Comparison of ENCODE assay signal across 8 mouse cellular contexts in genomic region chr16:38562968-38563327, GRCm38 (mm10). TPM values are rescaled to one million over a fixed set of nuclear protein-coding genes. Genes with fewer than 3 reads are reported as not detected.
DNase-seq lines count a peak whose midpoint lies in the region; ATAC-seq and TF ChIP-seq lines count a peak whose summit lies in the region.

No protein-coding gene starts in this region.

- H3K4me1 ChIP-seq in heart, postnatal 0 days (ENCODE audit: control insufficient read depth, insufficient read depth), result peaks cover 5% of the 10 kb centered on the region
- H3K4me1 ChIP-seq in brown adipose tissue, adult 24 weeks (ENCODE audit: control insufficient read depth, insufficient read depth, insufficient read length, low read length), result no peaks in the 10 kb centered on the region; the same call in 1 of the 2 replicates
- H3K4me1 ChIP-seq in hindbrain, embryonic 16.5 days (ENCODE audit: control insufficient read depth, insufficient read depth, low read depth, low read length), result peaks cover 14% of the 10 kb centered on the region
- peaks cover 21% of the 10 kb centered on the region for H3K4me1 ChIP-seq in midbrain, embryonic 15.5 days

- H3K9me3 ChIP-seq in heart, postnatal 0 days (replicated peaks; ENCODE audit: control insufficient read depth, low read length), result no peaks in the 10 kb centered on the region
- no peaks in the 10 kb centered on the region for H3K9me3 ChIP-seq in hindbrain, embryonic 16.5 days (ENCODE audit: control insufficient read depth, low read length)
- H3K9me3 ChIP-seq in midbrain, embryonic 15.5 days, result no peaks in the 10 kb centered on the region

- peak overlapping the region; percentile 89 for H3K4me3 ChIP-seq in heart, postnatal 0 days (ENCODE audit: low read depth, low read length)
- H3K4me3 ChIP-seq in brown adipose tissue, adult 24 weeks (ENCODE audit: insufficient read depth, low read depth, low read length), result peak overlapping the region; percentile 87
- peak overlapping the region; percentile 86 for H3K4me3 ChIP-seq in hindbrain, embryonic 16.5 days (ENCODE audit: low read length)
- peak overlapping the region; percentile 98 for H3K4me3 ChIP-seq in midbrain, embryonic 15.5 days

- no peak for TF ChIP-seq CTCF in heart, postnatal 0 days (IDR thresholded peaks at IDR 0.05; ENCODE audit: low read depth)

- H3K27me3 ChIP-seq in heart, postnatal 0 days (ENCODE audit: control insufficient read depth, insufficient read depth, low read length), result no peaks in the 10 kb centered on the region
- peaks cover 7% of the 10 kb centered on the region for H3K27me3 ChIP-seq in hindbrain, embryonic 16.5 days (replicated peaks; ENCODE audit: control insufficient read depth, insufficient read depth, low read length)
- H3K27me3 ChIP-seq in midbrain, embryonic 15.5 days (replicated peaks), result peaks cover 11% of the 10 kb centered on the region

- ATAC-seq in heart, postnatal 0 days (ENCODE audit: insufficient read depth, low read depth), result peak; percentile 57; the same call in 1 of the 2 replicates
- ATAC-seq in hindbrain, embryonic 16.5 days, result no peak; the same call in 1 of the 2 replicates
- no peak; the same call in 1 of the 2 replicates for ATAC-seq in midbrain, embryonic 15.5 days (replicated peaks)

- H3K4me2 ChIP-seq in heart, postnatal 0 days (ENCODE audit: low read depth, low read length), result peak overlapping the region; percentile 65
- peak overlapping the region; percentile 63 for H3K4me2 ChIP-seq in hindbrain, embryonic 16.5 days (ENCODE audit: low read length)
- H3K4me2 ChIP-seq in midbrain, embryonic 15.5 days, result peak overlapping the region; percentile 79

- DNase-seq in heart, postnatal 0 days (ENCODE audit: low spot score), result peak; percentile 9
- no peak for DNase-seq in heart, postnatal 36 days
- no peak for DNase-seq in layer of hippocampus, postnatal 10 days (ENCODE audit: low spot score in 2 of 2)
- no peak for DNase-seq in kidney, postnatal 36 days
- no peak for DNase-seq in lung, postnatal 4 days

- WGBS in heart, postnatal 0 days, result 0% methylated on average over 25 of the region's 25 CpGs
- under 1% methylated on average over 25 of the region's 25 CpGs for WGBS in hindbrain, embryonic 16.5 days
- under 1% methylated on average over 25 of the region's 25 CpGs for WGBS in midbrain, embryonic 15.5 days

- peak overlapping the region; percentile 85 for H3K9ac ChIP-seq in heart, postnatal 0 days (replicated peaks; ENCODE audit: low read depth, low read length)
- H3K9ac ChIP-seq in hindbrain, embryonic 16.5 days (ENCODE audit: low read depth, low read length), result peak overlapping the region; percentile 92
- peak overlapping the region; percentile 73 for H3K9ac ChIP-seq in midbrain, embryonic 15.5 days

- TF ChIP-seq EP300 in heart, postnatal 0 days (IDR thresholded peaks at IDR 0.05; ENCODE audit: low read depth), result no peak

- intact Hi-C loops in heart, postnatal 36 days (cut with DNase I), result no loop called here

- peak overlapping the region; percentile 80 for H3K27ac ChIP-seq in heart, postnatal 0 days (ENCODE audit: low read depth)
- peak overlapping the region; percentile 62 for H3K27ac ChIP-seq in brown adipose tissue, adult 24 weeks (replicated peaks; ENCODE audit: low read depth, low read length)
- H3K27ac ChIP-seq in hindbrain, embryonic 16.5 days (ENCODE audit: low read depth, low read length), result peak overlapping the region; percentile 80
- H3K27ac ChIP-seq in midbrain, embryonic 15.5 days, result peak overlapping the region; percentile 81

- peaks cover 20% of the 10 kb centered on the region; the same call in 1 of the 2 replicates for H3K36me3 ChIP-seq in heart, postnatal 0 days (replicated peaks; ENCODE audit: control insufficient read depth, insufficient read depth, low read length)
- peaks cover 4% of the 10 kb centered on the region for H3K36me3 ChIP-seq in hindbrain, embryonic 16.5 days (ENCODE audit: control insufficient read depth, insufficient read depth, low read length)
- peaks cover 6% of the 10 kb centered on the region; the same call in 1 of the 2 replicates for H3K36me3 ChIP-seq in midbrain, embryonic 15.5 days (replicated peaks)

RNA-seq across cellular contexts. Expression of gene Tmem39a, which starts 4.5 kb away (rescaled TPM):
- total RNA-seq in heart, postnatal 0 days (2014; rRNA removed; ENCODE audit: low replicate concordance), result 11.7 and 28.7 TPM in 2 replicates
- 23.3 and 23.8 TPM in 2 replicates for polyA plus RNA-seq in heart, postnatal 0 days (2015; fragmentation: Nextera tagmentation; extraction: Ambion mirVana)
- 10 to 100 TPM; 15.3 to 20.8 TPM for total RNA-seq in heart, postnatal 36 days (2021)
- polyA plus RNA-seq in brown adipose tissue, adult 24 weeks (2012; ENCODE audit: insufficient read depth, insufficient read length, missing spikeins), result 24.1 and 30.9 TPM in 2 replicates
- 32.0 and 37.0 TPM in 2 replicates for polyA plus RNA-seq in hindbrain, embryonic 16.5 days (2015; fragmentation: Nextera tagmentation; extraction: Ambion mirVana)
- 35.4 and 40.8 TPM in 2 replicates for polyA plus RNA-seq in midbrain, embryonic 15.5 days (2015; fragmentation: Nextera tagmentation; extraction: Ambion mirVana)
- 10 to 100 TPM; 24.3 to 25.3 TPM for total RNA-seq in layer of hippocampus, postnatal 10 days (2021)

RNA-seq across cellular contexts. Expression of gene Poglut1, which starts 12.9 kb away (rescaled TPM):
- 17.6 and 20.5 TPM in 2 replicates for total RNA-seq in heart, postnatal 0 days (2014; rRNA removed; ENCODE audit: low replicate concordance)
- 13.3 and 13.8 TPM in 2 replicates for polyA plus RNA-seq in heart, postnatal 0 days (2015; fragmentation: Nextera tagmentation; extraction: Ambion mirVana)
- total RNA-seq in heart, postnatal 36 days (2021), result 10 to 100 TPM; 10.4 to 11.2 TPM
- 10.1 and 14.5 TPM in 2 replicates for polyA plus RNA-seq in brown adipose tissue, adult 24 weeks (2012; ENCODE audit: insufficient read depth, insufficient read length, missing spikeins)
- polyA plus RNA-seq in hindbrain, embryonic 16.5 days (2015; fragmentation: Nextera tagmentation; extraction: Ambion mirVana), result 50.1 and 55.8 TPM in 2 replicates
- 52.6 and 56.4 TPM in 2 replicates for polyA plus RNA-seq in midbrain, embryonic 15.5 days (2015; fragmentation: Nextera tagmentation; extraction: Ambion mirVana)
- total RNA-seq in layer of hippocampus, postnatal 10 days (2021), result 10 to 100 TPM; 39.4 to 44.2 TPM

RNA-seq across cellular contexts. Expression of gene Timmdc1, which starts 40.5 kb away (rescaled TPM):
- 46.2 and 90.1 TPM in 2 replicates for total RNA-seq in heart, postnatal 0 days (2014; rRNA removed; ENCODE audit: low replicate concordance)
- polyA plus RNA-seq in heart, postnatal 0 days (2015; fragmentation: Nextera tagmentation; extraction: Ambion mirVana), result 47.4 and 51.0 TPM in 2 replicates
- total RNA-seq in heart, postnatal 36 days (2021), result 10 to 100 TPM; 62.4 to 74.4 TPM
- 43.1 and 49.2 TPM in 2 replicates for polyA plus RNA-seq in brown adipose tissue, adult 24 weeks (2012; ENCODE audit: insufficient read depth, insufficient read length, missing spikeins)
- polyA plus RNA-seq in hindbrain, embryonic 16.5 days (2015; fragmentation: Nextera tagmentation; extraction: Ambion mirVana), result 28.0 and 32.8 TPM in 2 replicates
- polyA plus RNA-seq in midbrain, embryonic 15.5 days (2015; fragmentation: Nextera tagmentation; extraction: Ambion mirVana), result 32.0 and 33.0 TPM in 2 replicates
- 10 to 100 TPM; 30.5 to 32.9 TPM for total RNA-seq in layer of hippocampus, postnatal 10 days (2021)
